Mouse (Mus musculus) thymus, adult 2 months (tissue): ENCODE data around the gene Siglece. TPM values are rescaled to one million over a fixed set of nuclear protein-coding genes. Genes with fewer than 3 reads are reported as not detected.

Experiments used
- DNase-seq: peaks from one replicate; pipeline ENCODE4 v3.0.0; 2021
- H3K27ac ChIP-seq: fragments of 200-500 bp; 2 replicates; pipeline ENCODE4 v1.5.1; 2012; ENCODE audit warnings: low read length, control low read depth; ENCODE audit not compliant: control insufficient read depth, insufficient read depth
- H3K27me3 ChIP-seq: fragments of 200-500 bp; 2 replicates; pipeline ENCODE4 v1.6.1; 2012; ENCODE audit warnings: mild to moderate bottlenecking, low read length, moderate library complexity, mixed read lengths; ENCODE audit not compliant: control insufficient read depth, insufficient read depth
- H3K36me3 ChIP-seq: fragments of 200-500 bp; 2 replicates; pipeline ENCODE4 v1.6.1; 2012; ENCODE audit warnings: mild to moderate bottlenecking, low read length, moderate library complexity; ENCODE audit not compliant: control insufficient read depth, insufficient read depth
- H3K4me1 ChIP-seq: fragments of 200-500 bp; replicated peaks from 2 replicates; pipeline ENCODE4 v1.6.1; 2012; ENCODE audit warnings: low read length; ENCODE audit not compliant: control insufficient read depth, insufficient read depth
- H3K4me3 ChIP-seq: fragments of 200-500 bp; 2 replicates; pipeline ENCODE4 v1.5.1; 2012; ENCODE audit warnings: mild to moderate bottlenecking, low read length, control low read depth, moderate library complexity; ENCODE audit not compliant: control insufficient read depth, insufficient read depth
- CTCF ChIP-seq: fragments of 200-500 bp; IDR thresholded peaks from 2 replicates; pipeline ENCODE4 v1.5.1; 2012; ENCODE audit warnings: mild to moderate bottlenecking, control low read depth, low read length, moderate library complexity, borderline replicate concordance; ENCODE audit not compliant: control insufficient read depth, poor library complexity, insufficient read depth; ENCODE audit errors: extremely low read depth
- POLR2A ChIP-seq: fragments of 200-500 bp; IDR thresholded peaks from 2 replicates; pipeline ENCODE4 v1.6.1; 2012; ENCODE audit warnings: mild to moderate bottlenecking, low read length, control low read depth, moderate library complexity; ENCODE audit not compliant: control insufficient read depth, poor library complexity, insufficient read depth; ENCODE audit errors: extremely low read depth
- WGBS: fragments of 180-500 bp; shearing (Covaris S2); methylation state at CpG from one replicate; pipeline ENCODE4 v1.1.7; 2018; 5-methylcytosine and 5-hydroxymethylcytosine counted together
- polyA plus RNA-seq: library from polyadenylated mRNA; depleted of rRNA; stranded (reverse); fragments of >200 nt; gene quantifications from 2 replicates; pipeline ENCODE4 v1.2.3, GENCODE M21; 2012

Siglece gene
- polyA plus RNA-seq, 1 experiment, result 2.8 TPM

DNA sequence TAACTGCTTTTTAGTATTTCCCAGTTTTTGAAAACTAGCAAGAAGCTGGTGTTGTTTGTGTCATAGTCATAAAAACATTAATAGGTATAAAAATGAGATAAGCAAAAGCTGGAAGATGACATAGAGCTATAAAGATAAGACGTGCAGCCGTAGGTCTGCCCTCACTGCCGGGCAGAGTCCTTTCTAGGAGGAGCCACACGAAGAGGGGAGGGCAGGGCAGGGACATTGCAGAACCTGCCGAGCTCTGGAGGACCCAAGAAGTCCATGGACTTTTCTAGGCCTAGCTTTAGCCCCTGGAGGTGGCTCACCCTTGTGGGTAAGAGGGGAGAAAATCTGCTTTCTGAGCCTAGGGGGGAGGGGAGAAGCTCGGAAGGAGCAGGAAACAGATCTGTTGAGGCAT, 25.5 kb downstream of the Siglece start, which contains the start of gene Ceacam18:
Ceacam18 (plus strand) TSS at position 208 of the 400 bp plus-strand sequence.
- no peak within 1 kb of the TSS for H3K4me3 ChIP-seq
- H3K4me1 ChIP-seq, result no peaks in the 10 kb centered on the region
- H3K27ac ChIP-seq, result no peak within 1 kb of the TSS
- TF ChIP-seq CTCF (no peak), POLR2A (no peak)
- DNase-seq, result no peak
- no peaks in the 10 kb centered on the region for H3K27me3 ChIP-seq
- H3K36me3 ChIP-seq, result no peaks in the 10 kb centered on the region
- WGBS, result 79% methylated on average over 6 of the region's 6 CpGs

DNA sequence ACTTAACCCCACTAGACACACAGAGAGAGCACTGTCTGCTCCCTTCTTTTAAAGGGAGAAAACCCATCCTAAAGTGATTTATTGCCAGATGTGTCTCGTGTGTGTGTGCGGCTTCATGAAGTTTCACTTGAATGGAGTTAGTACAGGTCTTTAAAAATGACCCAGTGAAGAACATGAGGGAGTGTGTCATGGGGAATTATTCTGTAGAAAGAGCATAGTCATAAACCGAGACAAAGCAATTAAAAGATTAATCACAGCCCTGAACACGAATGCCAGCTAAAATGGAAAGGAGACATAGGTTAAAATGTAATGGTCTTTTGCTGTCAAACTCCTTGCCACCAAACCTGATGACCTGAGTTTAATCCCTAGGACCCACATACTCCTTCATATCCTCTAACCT, 26.0 kb downstream of the Siglece start:
- DNase-seq, result no peak
- no peak for TF ChIP-seq POLR2A
- TF ChIP-seq CTCF, result no peak
- no peaks in the 10 kb centered on the region for H3K36me3 ChIP-seq
- 94% methylated on average over 4 of the region's 4 CpGs for WGBS
- H3K4me1 ChIP-seq, result no peaks in the 10 kb centered on the region
- H3K4me3 ChIP-seq, result no peak overlapping the region
- H3K27ac ChIP-seq, result no peak overlapping the region
- H3K27me3 ChIP-seq, result no peaks in the 10 kb centered on the region

DNA sequence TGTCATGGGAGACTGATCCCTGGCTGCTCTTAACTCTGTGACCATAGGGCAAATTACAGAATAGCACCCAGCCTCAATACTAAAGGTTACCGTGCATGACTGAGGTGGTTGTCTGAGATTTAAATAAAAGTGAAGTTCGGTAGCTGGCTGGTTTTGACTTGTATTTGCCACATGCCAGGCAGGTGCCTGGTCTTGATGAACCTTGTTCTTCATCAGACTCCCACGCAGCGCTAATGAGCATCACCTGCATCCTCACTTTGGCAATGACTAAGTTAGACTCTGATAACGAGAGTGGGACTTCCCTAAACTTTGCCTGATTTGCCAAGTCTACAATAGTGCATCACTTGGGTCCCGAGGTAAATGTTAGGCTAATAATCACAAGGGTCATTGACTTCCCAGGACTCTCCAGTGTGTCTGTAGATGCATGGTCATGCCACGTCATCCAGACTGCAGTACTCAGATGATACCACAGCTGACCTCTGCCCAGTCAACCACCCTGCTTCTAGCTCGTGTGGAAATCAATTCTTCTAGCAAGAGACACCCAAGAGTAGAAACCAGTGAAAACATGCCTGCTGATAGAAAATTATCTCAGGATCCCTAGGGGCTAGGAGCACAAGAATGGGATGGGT, 34.1 kb downstream of the Siglece start:
- H3K36me3 ChIP-seq, result no peaks in the 10 kb centered on the region
- no peak overlapping the region for H3K27ac ChIP-seq
- DNase-seq, result no peak
- H3K4me1 ChIP-seq, result no peaks in the 10 kb centered on the region; the same call in 1 of the 2 replicates
- H3K27me3 ChIP-seq, result no peaks in the 10 kb centered on the region
- 84% methylated on average over 8 of the region's 8 CpGs for WGBS
- H3K4me3 ChIP-seq, result no peak overlapping the region
- TF ChIP-seq CTCF (no peak), POLR2A (no peak)

DNA sequence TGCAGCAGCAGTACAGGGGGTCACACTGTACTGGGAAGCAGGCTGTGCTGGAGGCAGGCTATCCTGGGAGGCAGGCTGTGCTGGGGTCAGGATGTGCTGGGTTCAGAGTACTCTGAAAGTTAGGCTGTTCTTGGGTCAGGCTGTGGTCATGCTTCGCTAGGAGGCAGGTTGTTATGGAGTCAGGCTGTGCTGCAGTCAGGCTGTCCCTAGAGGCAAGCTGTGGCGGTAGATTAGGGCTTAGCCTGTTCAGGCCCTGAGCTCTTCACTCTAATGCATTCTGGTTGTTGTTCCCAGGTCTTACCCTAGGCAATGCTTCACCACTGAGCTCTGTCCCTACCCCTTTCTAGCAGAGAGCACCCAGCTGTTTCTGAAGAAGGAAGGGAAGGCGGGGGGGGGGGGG, 34.9 kb downstream of the Siglece start:
- H3K4me3 ChIP-seq, result no peak overlapping the region
- no peaks in the 10 kb centered on the region for H3K27me3 ChIP-seq
- 96% methylated on average over 3 of the region's 3 CpGs for WGBS
- TF ChIP-seq CTCF, result no peak
- no peak for TF ChIP-seq POLR2A
- H3K36me3 ChIP-seq, result no peaks in the 10 kb centered on the region
- H3K27ac ChIP-seq, result no peak overlapping the region
- no peak for DNase-seq
- H3K4me1 ChIP-seq, result no peaks in the 10 kb centered on the region; the same call in 1 of the 2 replicates

DNA sequence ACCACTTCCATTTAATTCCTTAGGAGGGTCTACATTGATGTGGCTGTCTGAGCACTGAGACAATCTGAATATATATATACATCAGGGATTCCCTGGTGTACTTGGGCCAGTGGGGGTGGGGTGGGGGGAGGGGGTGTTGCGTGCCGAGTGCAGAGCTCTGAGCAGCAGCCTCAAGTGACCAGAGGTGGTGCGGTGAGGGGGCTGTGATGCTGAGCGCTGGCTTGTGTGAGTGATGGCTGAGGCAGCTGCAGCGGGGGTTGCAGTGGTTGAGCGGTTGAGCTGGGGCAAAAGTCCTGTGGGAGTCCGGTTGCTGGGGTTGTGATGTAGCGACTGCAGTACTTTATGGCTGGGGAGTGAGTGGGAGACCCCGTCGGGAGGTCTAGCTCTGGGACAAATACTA, 36.1 kb downstream of the Siglece start:
- 77% methylated on average over 10 of the region's 10 CpGs for WGBS

DNA sequence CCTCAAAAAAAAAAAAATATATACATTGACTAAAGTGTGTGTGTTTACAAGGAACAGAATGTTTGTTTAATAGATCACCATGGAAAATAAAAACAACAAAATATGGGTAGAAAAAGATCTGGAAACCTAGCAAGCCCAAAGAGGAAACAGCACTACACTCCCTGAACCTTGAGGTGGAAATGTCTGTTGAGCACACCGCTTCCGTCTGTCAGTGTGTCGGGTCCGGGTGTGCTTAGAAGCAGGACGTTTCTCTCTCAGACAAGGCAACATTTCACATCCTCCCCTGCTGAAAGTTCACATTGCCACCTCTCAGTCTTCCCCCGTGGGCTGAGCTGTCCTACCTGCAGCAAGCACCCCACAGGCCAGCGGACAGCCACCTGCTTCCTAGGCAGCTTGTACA, 37.0 kb downstream of the Siglece start:
- no peak for TF ChIP-seq CTCF
- no peak for TF ChIP-seq POLR2A
- H3K27ac ChIP-seq, result no peak overlapping the region
- H3K4me3 ChIP-seq, result no peak overlapping the region
- no peaks in the 10 kb centered on the region; the same call in 1 of the 2 replicates for H3K4me1 ChIP-seq
- H3K36me3 ChIP-seq, result no peaks in the 10 kb centered on the region
- DNase-seq, result no peak
- WGBS, result 57% methylated on average over 7 of the region's 7 CpGs
- H3K27me3 ChIP-seq, result no peaks in the 10 kb centered on the region

More for the DNA sequence above, 36.1 kb downstream of the Siglece start:
- H3K27ac ChIP-seq, result no peak overlapping the region
- no peak for DNase-seq
- H3K36me3 ChIP-seq, result no peaks in the 10 kb centered on the region
- no peaks in the 10 kb centered on the region for H3K27me3 ChIP-seq
- no peak overlapping the region for H3K4me3 ChIP-seq
- no peaks in the 10 kb centered on the region; the same call in 1 of the 2 replicates for H3K4me1 ChIP-seq
- no peak for TF ChIP-seq CTCF
- no peak for TF ChIP-seq POLR2A
